Mouse (Mus musculus): ENCODE results near the gene Ubqlnl. TPM values are rescaled to one million over a fixed set of nuclear protein-coding genes. Genes with fewer than 3 reads are reported as not detected.
A peak's percentile ranks its signal among the peaks of the same experiment; 100 is the strongest.

Gene Ubqlnl
- total RNA-seq (2021): not detected in 2 replicates
- long read RNA-seq, experiment 1: 0 reads
- long read RNA-seq, experiment 2: 0 reads

DNA sequence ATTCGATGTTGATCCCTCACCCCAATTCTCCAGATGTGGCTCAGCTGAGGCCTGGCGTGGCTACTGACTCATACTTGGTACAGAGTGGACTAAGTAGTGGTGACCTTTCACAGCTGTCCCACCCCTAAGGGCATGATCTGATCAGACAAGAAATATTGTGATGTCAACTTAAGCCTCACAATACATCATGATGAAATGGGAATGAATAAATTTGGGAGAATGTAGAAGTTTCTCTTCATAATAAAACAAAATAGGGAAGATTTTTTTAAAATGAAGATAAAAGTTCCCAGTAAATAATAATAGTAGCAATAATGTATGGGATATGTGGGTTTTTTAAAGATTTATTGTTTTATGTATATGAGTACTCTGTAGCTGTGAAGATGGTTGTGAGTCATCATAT lies at the start of gene Ubqlnl:
Gene Ubqlnl, minus strand, starts transcription at position 101 of the 400 bp plus-strand sequence.
- DNase-seq: no peak

DNA sequence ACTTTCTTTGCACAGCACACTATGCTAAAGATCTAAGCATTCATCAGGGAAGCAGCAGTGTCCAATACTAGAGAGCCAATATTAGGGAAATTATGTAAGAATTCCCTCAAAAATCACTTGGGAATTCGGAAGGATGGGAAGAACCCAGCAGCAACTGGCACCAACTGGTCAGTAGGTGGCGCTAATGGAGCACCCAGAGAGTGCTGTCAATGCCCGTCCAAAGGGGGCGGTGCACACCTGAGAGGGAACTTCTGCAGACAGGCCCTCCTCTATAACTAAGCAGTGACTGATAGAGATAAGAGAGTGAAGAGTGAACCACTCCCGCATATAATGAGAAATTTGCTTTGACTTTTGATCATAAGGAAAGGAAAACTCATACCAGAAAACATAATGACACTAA lies 49.5 kb upstream of the Ubqlnl start:
- DNase-seq: peak; percentile 86

DNA sequence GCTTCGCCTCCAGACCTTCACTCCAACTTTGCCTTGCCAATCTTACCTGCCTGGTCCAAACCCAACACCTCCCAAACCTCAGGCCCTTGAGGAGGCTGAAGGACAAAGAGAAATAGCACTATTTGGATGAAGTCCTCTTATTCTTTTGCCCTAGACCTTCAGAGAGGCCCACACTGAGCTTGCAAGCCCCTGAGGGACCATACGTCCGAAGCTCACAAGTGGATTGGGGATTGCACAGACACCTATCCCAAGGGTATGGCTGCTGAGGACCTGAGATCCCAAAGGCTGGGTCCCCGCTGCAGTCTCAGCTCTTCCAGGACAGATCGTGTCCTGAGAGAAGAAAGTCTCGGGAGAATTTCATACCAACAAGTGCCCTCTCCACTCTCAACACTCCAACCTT lies 45.5 kb upstream of the Ubqlnl start, which contains the start of gene Olfr649:
Gene Olfr649, minus strand, starts transcription at position 101 of the 400 bp plus-strand sequence.
- no peak for DNase-seq

DNA sequence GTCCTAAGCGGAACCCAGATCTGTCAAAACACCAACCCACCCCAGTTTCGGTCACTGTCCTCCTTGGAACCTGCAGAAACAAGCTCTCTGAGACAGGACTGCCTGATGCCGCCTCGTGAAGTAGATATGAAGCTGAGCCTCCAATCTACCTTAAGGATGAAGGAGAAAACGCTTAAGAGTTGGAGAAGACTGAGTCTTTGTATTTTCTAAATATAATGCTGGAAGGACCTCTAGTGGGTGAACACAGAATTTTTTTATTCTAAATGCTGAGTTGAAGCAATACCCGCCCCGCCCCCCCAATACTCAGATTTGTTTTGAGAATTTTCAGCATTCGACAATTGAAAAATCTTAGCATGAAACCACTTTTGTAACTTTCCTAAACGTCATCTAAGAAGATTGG lies 40.9 kb upstream of the Ubqlnl start:
- no peak for DNase-seq

DNA sequence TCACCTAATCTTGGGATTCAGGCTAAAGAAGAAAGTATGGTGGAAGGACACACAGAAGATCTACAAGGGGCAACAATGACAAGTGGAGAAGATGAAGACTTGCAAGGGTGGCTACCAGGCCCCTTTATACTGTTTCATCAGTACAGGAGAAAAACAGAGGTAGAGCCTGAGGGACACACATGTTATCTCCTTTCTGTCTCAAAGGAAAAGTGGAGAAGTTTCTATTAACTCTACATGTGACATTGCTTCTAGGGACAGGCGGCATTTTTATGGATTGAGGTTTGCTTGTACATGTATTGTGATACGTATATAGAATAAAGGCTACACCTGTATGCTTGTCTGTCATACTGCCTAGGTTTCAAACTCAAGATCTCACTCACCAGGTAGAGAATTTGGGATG lies 32.9 kb upstream of the Ubqlnl start, which contains the start of gene Olfr648:
Gene Olfr648, minus strand, starts transcription at position 101 of the 400 bp plus-strand sequence.
- DNase-seq: no peak

DNA sequence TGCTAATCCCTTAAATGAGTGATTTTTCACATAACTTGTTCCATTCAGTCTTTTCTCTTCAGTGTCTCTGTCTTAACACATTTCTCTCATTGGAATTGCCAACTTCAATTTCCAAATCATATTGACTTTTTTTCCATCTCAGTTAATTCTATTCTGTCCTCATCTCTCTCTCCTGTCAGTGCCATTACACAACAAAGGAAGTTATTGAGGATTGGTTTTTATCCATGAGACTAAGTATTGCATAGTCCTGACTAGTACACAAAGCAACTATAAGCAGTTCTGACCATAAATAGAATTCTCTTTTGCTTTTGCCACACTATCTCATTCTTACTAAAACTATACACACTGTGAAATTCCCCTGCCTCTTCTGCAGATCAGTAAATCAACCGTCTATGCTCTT lies 28.7 kb upstream of the Ubqlnl start:
- no peak for DNase-seq

DNA sequence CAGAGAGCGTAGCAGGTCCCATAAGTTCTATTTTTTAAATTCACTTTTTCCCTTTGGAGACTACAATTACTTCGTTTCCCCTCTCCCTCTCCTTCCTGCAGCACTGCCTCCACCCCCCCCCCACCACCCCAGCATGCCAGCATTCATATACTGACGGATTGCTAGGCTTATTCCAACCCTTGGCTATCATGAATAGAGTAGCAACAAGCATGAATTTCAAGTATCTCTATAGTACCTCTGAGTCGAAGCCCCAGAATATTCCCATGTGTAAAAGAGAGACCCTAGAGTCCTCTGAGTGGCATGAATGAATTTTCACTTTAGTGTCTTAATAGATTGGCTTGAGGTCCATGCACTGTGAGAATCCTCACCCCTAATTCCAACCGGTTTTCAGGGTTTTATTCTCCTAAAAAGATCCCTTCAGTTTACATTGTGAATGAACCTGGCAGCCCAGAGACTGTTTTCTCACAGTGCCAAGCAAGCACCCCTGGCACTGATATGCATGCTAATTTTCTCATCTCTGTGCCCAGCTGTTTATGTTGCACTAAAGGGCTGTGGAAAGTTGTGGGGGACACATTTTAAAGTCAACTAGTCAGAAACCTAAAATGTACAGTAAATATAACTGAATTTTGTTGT lies 28.2 kb upstream of the Ubqlnl start:
- DNase-seq: no peak

DNA sequence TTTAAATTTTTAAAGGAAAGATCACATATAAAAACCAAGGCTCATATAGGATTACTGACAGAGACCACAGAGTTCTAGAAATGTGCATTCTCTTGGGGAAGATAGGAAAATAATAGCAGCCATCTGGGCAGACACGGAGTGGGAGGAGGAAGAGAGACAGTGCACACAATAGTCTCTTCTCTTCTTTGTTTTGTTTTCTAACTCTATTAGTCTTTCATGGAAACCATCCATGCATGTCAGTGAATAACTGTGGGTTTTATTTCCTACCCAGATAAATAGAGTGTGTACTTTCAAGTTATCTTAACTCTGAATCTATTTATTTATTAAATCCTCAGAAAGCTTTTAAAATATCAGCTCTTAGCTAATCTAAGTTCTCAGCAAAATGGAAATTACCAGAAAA lies 24.7 kb upstream of the Ubqlnl start:
- no peak for DNase-seq

DNA sequence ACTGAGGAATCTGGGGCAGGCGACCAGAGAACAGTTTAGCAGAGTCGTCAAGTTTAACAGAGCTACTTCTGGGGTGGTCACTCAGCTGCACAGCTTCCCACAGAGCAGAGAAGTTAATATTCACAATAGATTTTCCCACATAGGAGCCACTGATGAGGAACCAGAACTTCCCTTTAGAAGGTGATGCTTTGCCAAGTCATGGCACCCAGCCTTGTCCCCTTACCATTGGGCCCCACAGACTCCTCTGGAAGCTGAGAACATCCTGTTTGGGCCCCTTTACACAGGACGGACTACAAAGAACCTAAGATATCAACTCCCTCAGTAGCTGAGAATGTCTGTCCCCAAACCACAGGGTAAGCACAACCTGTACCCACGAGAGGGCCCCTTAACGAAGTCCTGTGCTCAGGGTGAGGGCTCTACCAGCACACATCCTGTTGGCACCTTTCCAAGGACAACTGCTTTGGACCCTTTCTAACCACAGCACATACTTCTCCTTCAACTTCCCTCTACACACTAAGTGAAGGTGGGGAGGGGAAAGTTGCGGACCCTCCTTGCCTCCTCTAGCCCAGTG lies 19.4 kb upstream of the Ubqlnl start:
- DNase-seq: no peak

DNA sequence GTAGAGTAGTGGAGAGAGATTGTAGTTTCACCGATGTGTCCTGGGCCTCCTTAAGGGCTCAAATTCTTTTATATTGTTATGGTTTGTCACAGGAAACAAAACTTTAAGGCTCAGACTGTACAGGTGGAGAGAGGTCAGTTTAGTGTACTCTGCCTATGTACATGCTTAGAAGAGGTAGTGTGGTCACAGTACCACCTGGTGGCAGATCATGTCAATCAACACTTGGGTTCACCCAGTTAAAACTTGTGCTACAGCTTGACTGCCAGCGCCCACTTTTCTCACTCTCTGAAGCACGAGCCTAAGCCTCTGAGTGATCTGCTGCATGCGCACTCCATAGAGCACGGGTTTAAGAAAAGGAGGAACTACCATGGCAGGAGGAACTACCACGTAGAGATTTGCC lies 16.7 kb upstream of the Ubqlnl start:
- no peak for DNase-seq

DNA sequence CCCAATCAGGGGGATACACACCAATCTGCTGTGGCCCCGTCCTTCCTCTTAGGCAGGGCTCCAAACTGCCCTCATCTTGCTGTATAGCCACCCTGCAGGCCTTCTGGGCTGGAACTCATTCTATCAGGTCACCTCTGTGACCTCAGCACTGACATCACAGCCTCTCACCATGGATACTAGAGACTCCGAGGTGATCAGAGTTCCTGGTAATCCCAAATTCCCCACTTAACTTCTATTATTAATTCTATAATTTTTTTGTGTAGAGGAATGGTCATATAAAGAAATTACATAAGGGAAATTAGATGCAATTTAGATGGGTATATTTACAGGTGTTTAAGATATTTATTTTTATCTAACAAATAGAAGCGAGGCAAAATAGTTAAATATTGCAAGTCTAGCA lies 7.2 kb downstream of the Ubqlnl start, which contains the start of gene Ubqln3:
Gene Ubqln3, minus strand, starts transcription at position 101 of the 400 bp plus-strand sequence.
- DNase-seq: no peak

DNA sequence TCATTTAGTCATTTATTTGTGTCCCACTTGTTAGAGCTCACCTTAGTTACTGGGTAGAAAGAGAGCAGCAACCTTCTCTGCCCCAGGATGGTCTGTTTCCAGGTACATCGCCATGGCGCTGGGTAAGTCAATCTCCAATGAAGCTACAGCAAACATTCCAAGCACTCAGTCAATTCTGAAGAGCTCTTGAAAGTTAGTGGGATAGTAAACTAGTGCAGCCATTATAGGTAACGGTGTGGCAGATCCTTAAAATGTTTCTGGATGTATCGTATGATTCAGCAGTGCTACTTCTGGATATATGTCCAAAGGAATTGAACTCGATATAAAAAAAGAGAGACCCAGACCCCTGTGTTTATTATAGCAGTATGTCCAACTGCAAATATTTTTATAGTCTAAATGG lies 13.1 kb downstream of the Ubqlnl start, which contains the start of gene Olfr643:
Gene Olfr643, minus strand, starts transcription at position 101 of the 400 bp plus-strand sequence.
- no peak for DNase-seq

DNA sequence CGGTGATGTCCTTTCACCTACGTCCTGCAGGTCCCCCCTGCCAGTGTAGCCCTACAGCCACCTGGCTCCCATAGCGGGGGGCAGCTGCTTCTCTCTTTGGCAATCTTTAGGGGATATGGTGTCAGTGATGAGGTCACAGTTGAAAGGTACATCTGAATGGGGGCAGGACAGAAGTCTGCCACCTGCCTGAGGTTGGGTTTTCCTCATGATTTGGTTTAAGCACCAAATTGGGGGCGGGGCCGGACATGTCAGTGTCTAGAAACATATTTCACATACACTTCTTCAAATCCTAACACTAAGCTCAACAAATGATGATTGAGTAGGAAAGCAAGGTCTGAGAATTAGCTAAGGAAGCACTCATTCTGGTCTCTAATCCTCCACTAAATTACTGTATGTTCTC lies 20.6 kb downstream of the Ubqlnl start, which contains the start of gene Ubqln5:
Gene Ubqln5, minus strand, starts transcription at position 101 of the 400 bp plus-strand sequence.
- DNase-seq: no peak

DNA sequence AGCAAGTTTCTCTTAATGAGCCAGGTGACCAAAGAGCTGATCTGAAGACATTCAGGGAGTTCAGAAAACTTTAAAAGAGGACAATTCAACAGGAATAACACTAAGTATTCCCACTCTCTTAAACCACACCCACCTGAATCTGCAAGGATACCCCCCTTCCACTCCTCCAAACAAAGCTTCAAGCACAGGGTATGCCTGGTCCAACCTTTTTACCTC lies 45.7 kb downstream of the Ubqlnl start, which contains the start of gene Olfr646:
Gene Olfr646, plus strand, starts transcription at position 117 of the 216 bp plus-strand sequence.
- no peak for DNase-seq

DNA sequence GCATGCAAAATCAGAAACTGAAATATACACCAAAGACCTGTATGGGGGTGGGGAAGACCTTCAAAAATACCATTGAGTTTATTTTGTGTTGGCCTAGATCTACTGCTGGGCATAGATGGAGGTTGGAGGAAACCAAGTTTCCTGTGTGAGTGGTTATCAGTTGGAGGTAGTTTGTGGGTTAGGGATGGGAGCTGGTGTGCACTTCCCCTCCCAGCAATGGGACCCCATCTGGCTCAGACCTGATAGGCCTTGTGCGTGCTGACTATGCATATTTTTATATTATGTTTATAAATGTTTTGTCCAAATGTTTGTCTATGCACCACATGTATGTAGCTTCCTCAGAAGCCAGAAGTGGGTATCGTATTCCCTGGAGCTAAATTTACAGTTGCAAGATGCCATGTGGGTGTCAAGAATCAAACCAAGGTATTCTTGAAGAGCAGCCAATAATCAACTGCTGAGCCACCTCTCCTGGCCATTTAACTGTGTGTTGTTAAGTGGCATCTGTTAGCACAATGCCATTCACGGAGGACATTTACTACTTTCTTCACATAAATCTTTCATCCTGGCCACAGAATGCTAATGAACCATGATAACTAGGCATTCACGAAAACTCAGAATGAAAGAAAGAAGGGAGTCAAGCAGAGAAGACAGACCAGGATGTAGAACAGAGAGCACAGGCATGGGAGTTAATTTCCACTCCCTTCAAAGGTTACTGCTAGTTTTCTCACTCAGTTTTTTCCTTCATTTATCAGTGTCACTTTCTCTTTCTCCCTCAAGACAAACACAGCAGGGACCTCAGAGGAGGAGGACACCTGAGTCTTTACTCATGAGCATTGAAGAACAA lies 46.2 kb downstream of the Ubqlnl start:
- no peak for DNase-seq

Other genes with a start within 250 kb of the Ubqlnl start
- gene Olfr65, start 247.1 kb downstream of the Ubqlnl start, total RNA-seq (2021): not detected in 2 replicates
- not detected in 2 replicates for gene Olfr631, start 221.7 kb downstream of the Ubqlnl start, total RNA-seq (2021)
- gene Olfr632, start 216.2 kb downstream of the Ubqlnl start, total RNA-seq (2021): not detected in 2 replicates
- not detected in 2 replicates for gene Olfr633, start 206.1 kb downstream of the Ubqlnl start, total RNA-seq (2021)
- not detected in 2 replicates for gene Olfr635, start 179.4 kb downstream of the Ubqlnl start, total RNA-seq (2021)
- gene Olfr638, start 151.8 kb downstream of the Ubqlnl start, total RNA-seq (2021): not detected in 2 replicates
- not detected in 2 replicates for gene Olfr639, start 133.3 kb downstream of the Ubqlnl start, total RNA-seq (2021)
- gene Olfr640, start 125.0 kb downstream of the Ubqlnl start, total RNA-seq (2021): not detected in 2 replicates
- gene Olfr641, start 115.1 kb downstream of the Ubqlnl start, total RNA-seq (2021): not detected in 2 replicates
- not detected in 2 replicates for gene Olfr642, start 97.9 kb downstream of the Ubqlnl start, total RNA-seq (2021)
- gene 4930516K23Rik, start 89.1 kb downstream of the Ubqlnl start, total RNA-seq (2021): not detected in 2 replicates
- not detected in 2 replicates for gene Olfr644, start 78.7 kb downstream of the Ubqlnl start, total RNA-seq (2021)
- not detected in 2 replicates for gene Olfr645, start 65.1 kb downstream of the Ubqlnl start, total RNA-seq (2021)
- not detected in 2 replicates for gene Olfr646, start 45.7 kb downstream of the Ubqlnl start, total RNA-seq (2021)
- not detected in 2 replicates for gene Ubqln5, start 20.7 kb downstream of the Ubqlnl start, total RNA-seq (2021)
- not detected in 2 replicates for gene Olfr643, start 13.2 kb downstream of the Ubqlnl start, total RNA-seq (2021)
- gene Ubqln3, start 7.3 kb downstream of the Ubqlnl start, total RNA-seq (2021): not detected in 2 replicates
- gene Olfm5, start 14.3 kb upstream of the Ubqlnl start, total RNA-seq (2021): not detected in 2 replicates
- gene Olfr648, start 32.8 kb upstream of the Ubqlnl start, total RNA-seq (2021): not detected in 2 replicates
- not detected in 2 replicates for gene Olfr649, start 45.4 kb upstream of the Ubqlnl start, total RNA-seq (2021)
- gene Trim6, start 68.2 kb upstream of the Ubqlnl start, total RNA-seq (2021): 0.30 and 0.74 TPM in 2 replicates
- 5.9 and 7.7 TPM in 2 replicates for gene Trim34a, start 93.9 kb upstream of the Ubqlnl start, total RNA-seq (2021)
- 3.0 and 6.9 TPM in 2 replicates for gene Trim5, start 137.5 kb upstream of the Ubqlnl start, total RNA-seq (2021)
- gene Trim12a, start 164.9 kb upstream of the Ubqlnl start, total RNA-seq (2021): 8.1 and 17.0 TPM in 2 replicates
- 0.38 and 0.52 TPM in 2 replicates for gene Trim34b, start 178.9 kb upstream of the Ubqlnl start, total RNA-seq (2021)
- 8.4 and 11.6 TPM in 2 replicates for gene Trim12c, start 202.8 kb upstream of the Ubqlnl start, total RNA-seq (2021)
- gene Trim30b, start 219.3 kb upstream of the Ubqlnl start, total RNA-seq (2021): 0.53 TPM in 1 of 2 replicates, not detected in the other